Mouse (Mus musculus) embryonic fibroblast, embryonic 13.5 days (primary cell): ENCODE results near the gene Rbbp7.

Experiments
- CTCF ChIP-seq: IDR thresholded peaks from 2 replicates; pipeline ENCODE4 v1.5.1; 2011; ENCODE audit warnings: mild to moderate bottlenecking, control low read depth, low read length, moderate library complexity, borderline replicate concordance; ENCODE audit not compliant: insufficient read depth
- POLR2A ChIP-seq: IDR thresholded peaks from 2 replicates; pipeline ENCODE4 v1.6.1; 2011; ENCODE audit warnings: low read depth, mild to moderate bottlenecking, control low read depth, low read length, moderate library complexity

DNA sequence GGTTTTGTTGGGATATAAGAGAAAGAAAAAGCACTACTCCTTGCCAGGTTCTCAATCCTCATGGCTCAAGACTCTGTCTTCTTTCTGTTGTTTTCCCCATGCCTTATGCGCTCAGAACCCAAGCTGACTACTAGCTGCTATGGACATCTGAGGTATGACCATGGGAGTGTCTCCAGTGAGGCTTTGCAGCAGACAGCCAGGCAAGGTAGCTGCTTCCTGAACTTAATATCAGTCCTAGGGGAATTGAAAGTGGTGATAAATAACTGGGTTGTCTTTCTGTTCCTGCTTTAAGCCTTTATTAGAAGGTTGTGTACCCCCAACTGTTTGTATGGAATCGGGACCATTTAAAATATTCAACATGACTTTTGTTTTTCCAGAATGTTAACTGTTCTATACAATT lies 7.8 kb upstream of the Rbbp7 start:
- TF ChIP-seq CTCF (no peak), POLR2A (no peak)
